Mouse (Mus musculus): ENCODE data around the gene Phgr1. TPM values are rescaled to one million over a fixed set of nuclear protein-coding genes. Genes with fewer than 3 reads are reported as not detected.

Gene Phgr1
- 1.8 TPM in 1 of 2 replicates, not detected in the other for polyA plus RNA-seq (2012; rRNA removed)

GRCm38 (mm10) chr2:118772158-118772874, at the start of gene Phgr1:
Gene Phgr1, plus strand, starts transcription at chr2:118772769.

GRCm38 (mm10) chr2:118728337-118728736, 44.2 kb upstream of the Phgr1 start, which contains the start of gene Plcb2:
Gene Plcb2, minus strand, starts transcription at chr2:118728438.

GRCm38 (mm10) chr2:118745232-118745884, 27.2 kb upstream of the Phgr1 start, which contains the start of gene Inafm2:
Gene Inafm2, plus strand, starts transcription at chr2:118745758.

GRCm38 (mm10) chr2:118761906-118762783, 10.4 kb upstream of the Phgr1 start, which contains the start of gene Ccdc9b:
Gene Ccdc9b, minus strand, starts transcription at chr2:118762661.

GRCm38 (mm10) chr2:118779504-118780480, 7.2 kb downstream of the Phgr1 start, which contains the start of gene Disp2:
Gene Disp2, plus strand, starts transcription at chr2:118779719.

GRCm38 (mm10) chr2:118813981-118814836, 41.6 kb downstream of the Phgr1 start, which contains the start of gene Knstrn:
Gene Knstrn, plus strand, starts transcription at chr2:118814003.

Other genes with a start within 250 kb of the Phgr1 start
- 4.5 and 5.0 TPM in 2 replicates for gene Bmf, start 223.1 kb upstream of the Phgr1 start, polyA plus RNA-seq (2012; rRNA removed)
- gene Bub1b, start 174.6 kb upstream of the Phgr1 start, polyA plus RNA-seq (2012; rRNA removed) = 7.8 and 11.1 TPM in 2 replicates
- 46.3 and 57.9 TPM in 2 replicates for gene Pak6, start 109.5 kb upstream of the Phgr1 start, polyA plus RNA-seq (2012; rRNA removed)
- 1.1 and 1.2 TPM in 2 replicates for gene Ankrd63, start 68.8 kb upstream of the Phgr1 start, polyA plus RNA-seq (2012; rRNA removed)
- 1.2 TPM in 2 replicates for gene Plcb2, start 44.3 kb upstream of the Phgr1 start, polyA plus RNA-seq (2012; rRNA removed)
- gene Inafm2, start 27.0 kb upstream of the Phgr1 start, polyA plus RNA-seq (2012; rRNA removed) = 10.3 and 10.6 TPM in 2 replicates
- 1.6 and 1.8 TPM in 2 replicates for gene Ccdc9b, start 10.1 kb upstream of the Phgr1 start, polyA plus RNA-seq (2012; rRNA removed)
- 98.3 and 98.9 TPM in 2 replicates for gene Disp2, start 7.0 kb downstream of the Phgr1 start, polyA plus RNA-seq (2012; rRNA removed)
- 14.1 and 15.7 TPM in 2 replicates for gene Knstrn, start 41.2 kb downstream of the Phgr1 start, polyA plus RNA-seq (2012; rRNA removed)
- gene Ivd, start 89.2 kb downstream of the Phgr1 start, polyA plus RNA-seq (2012; rRNA removed) = 51.4 and 54.8 TPM in 2 replicates
- gene Bahd1, start 127.6 kb downstream of the Phgr1 start, polyA plus RNA-seq (2012; rRNA removed) = 15.9 and 19.6 TPM in 2 replicates
- 4.8 and 5.2 TPM in 2 replicates for gene Chst14, start 153.7 kb downstream of the Phgr1 start, polyA plus RNA-seq (2012; rRNA removed)

Data from central nervous system, embryonic 18 days (tissue).